Mouse (Mus musculus): ENCODE results near the gene Reln. TPM values are rescaled to one million over a fixed set of nuclear protein-coding genes. Genes with fewer than 3 reads are reported as not detected.

Reln gene
- polyA plus RNA-seq, 1 experiment from 2014 or later = 10.6 TPM

- no peak for DNase-seq (ENCODE audit: low spot score)
- no peak overlapping the region; the same call in 1 of the 2 replicates for H3K9ac ChIP-seq (ENCODE audit: low read depth, low read length)
- H3K4me1 ChIP-seq (replicated peaks; ENCODE audit: control insufficient read depth, insufficient read depth, low read length) = peaks cover 4% of the 10 kb centered on the region; the same call in 1 of the 2 replicates
- H3K4me3 ChIP-seq (ENCODE audit: low read depth, low read length) = peak overlapping the region; percentile 60
- H3K9me3 ChIP-seq (ENCODE audit: control insufficient read depth, low read length) = no peaks in the 10 kb centered on the region
- H3K4me2 ChIP-seq (replicated peaks; ENCODE audit: low read depth, low read length) = peak overlapping the region; percentile 79
- 2% methylated on average over 10 of the region's 10 CpGs for WGBS
- peaks cover 30% of the 10 kb centered on the region for H3K27me3 ChIP-seq (ENCODE audit: control insufficient read depth, insufficient read depth, low read length)
- H3K36me3 ChIP-seq (ENCODE audit: control insufficient read depth, insufficient read depth, low read length) = no peaks in the 10 kb centered on the region
- H3K27ac ChIP-seq (ENCODE audit: low read depth, low read length) = no peak overlapping the region
- ATAC-seq (ENCODE audit: low FRiP score) = 0 out of 2 replicates have a peak, but pooled peaks have one; percentile 1
Observed at GRCm38 (mm10) chr5:22343536-22343842, 1.0 kb downstream of the Reln start.

- no peaks in the 10 kb centered on the region for H3K9me3 ChIP-seq (ENCODE audit: control insufficient read depth, low read length)
- peak; percentile 5 for DNase-seq (ENCODE audit: low spot score)
- no peak for ATAC-seq (ENCODE audit: low FRiP score)
- H3K4me2 ChIP-seq (replicated peaks; ENCODE audit: low read depth, low read length) = no peak overlapping the region
- no peaks in the 10 kb centered on the region for H3K36me3 ChIP-seq (ENCODE audit: control insufficient read depth, insufficient read depth, low read length)
- peaks cover 4% of the 10 kb centered on the region; the same call in 1 of the 2 replicates for H3K4me1 ChIP-seq (replicated peaks; ENCODE audit: control insufficient read depth, insufficient read depth, low read length)
- peaks cover 30% of the 10 kb centered on the region for H3K27me3 ChIP-seq (ENCODE audit: control insufficient read depth, insufficient read depth, low read length)
- no peak overlapping the region for H3K27ac ChIP-seq (ENCODE audit: low read depth, low read length)
- no peak overlapping the region for H3K4me3 ChIP-seq (ENCODE audit: low read depth, low read length)
- H3K9ac ChIP-seq (ENCODE audit: low read depth, low read length) = no peak overlapping the region
- 71% methylated on average over 7 of the region's 7 CpGs for WGBS
Observed at GRCm38 (mm10) chr5:22342461-22342860, 2.0 kb downstream of the Reln start.

- no peaks in the 10 kb centered on the region for H3K9me3 ChIP-seq (ENCODE audit: control insufficient read depth, low read length)
- no peak for DNase-seq (ENCODE audit: low spot score)
- WGBS = 87% methylated on average over 8 of the region's 8 CpGs
- no peak for ATAC-seq (ENCODE audit: low FRiP score)
- H3K4me1 ChIP-seq (replicated peaks; ENCODE audit: control insufficient read depth, insufficient read depth, low read length) = peaks cover 4% of the 10 kb centered on the region; the same call in 1 of the 2 replicates
- H3K4me2 ChIP-seq (replicated peaks; ENCODE audit: low read depth, low read length) = no peak overlapping the region
- H3K27ac ChIP-seq (ENCODE audit: low read depth, low read length) = no peak overlapping the region
- no peak overlapping the region for H3K9ac ChIP-seq (ENCODE audit: low read depth, low read length)
- no peaks in the 10 kb centered on the region for H3K36me3 ChIP-seq (ENCODE audit: control insufficient read depth, insufficient read depth, low read length)
- H3K27me3 ChIP-seq (ENCODE audit: control insufficient read depth, insufficient read depth, low read length) = peaks cover 21% of the 10 kb centered on the region
- no peak overlapping the region for H3K4me3 ChIP-seq (ENCODE audit: low read depth, low read length)
Observed at GRCm38 (mm10) chr5:22340991-22341390, 3.5 kb downstream of the Reln start.

- H3K4me3 ChIP-seq (ENCODE audit: low read depth, low read length) = no peak overlapping the region
- ATAC-seq (ENCODE audit: low FRiP score) = no peak
- H3K36me3 ChIP-seq (ENCODE audit: control insufficient read depth, insufficient read depth, low read length) = no peaks in the 10 kb centered on the region
- H3K9me3 ChIP-seq (ENCODE audit: control insufficient read depth, low read length) = no peaks in the 10 kb centered on the region
- H3K4me2 ChIP-seq (replicated peaks; ENCODE audit: low read depth, low read length) = no peak overlapping the region
- no peaks in the 10 kb centered on the region for H3K4me1 ChIP-seq (replicated peaks; ENCODE audit: control insufficient read depth, insufficient read depth, low read length)
- no peak for DNase-seq (ENCODE audit: low spot score)
- H3K9ac ChIP-seq (ENCODE audit: low read depth, low read length) = no peak overlapping the region
- WGBS = 72% methylated on average over 3 of the region's 3 CpGs
- H3K27me3 ChIP-seq (ENCODE audit: control insufficient read depth, insufficient read depth, low read length) = no peaks in the 10 kb centered on the region
- no peak overlapping the region for H3K27ac ChIP-seq (ENCODE audit: low read depth, low read length)
Observed at GRCm38 (mm10) chr5:22335408-22335807, 9.1 kb downstream of the Reln start.

GRCm38 (mm10) chr5:22330802-22331201, 13.7 kb downstream of the Reln start:
- Histone ChIP-seq H3K9ac (ENCODE audit: low read depth, low read length) (no peak overlapping the region), H3K4me3 (ENCODE audit: low read depth, low read length) (no peak overlapping the region), H3K4me2 (replicated peaks; ENCODE audit: low read depth, low read length) (no peak overlapping the region), H3K36me3 (ENCODE audit: control insufficient read depth, insufficient read depth, low read length) (no peaks in the 10 kb centered on the region), H3K9me3 (ENCODE audit: control insufficient read depth, low read length) (no peaks in the 10 kb centered on the region), H3K27ac (ENCODE audit: low read depth, low read length) (no peak overlapping the region), H3K27me3 (ENCODE audit: control insufficient read depth, insufficient read depth, low read length) (no peaks in the 10 kb centered on the region), H3K4me1 (replicated peaks; ENCODE audit: control insufficient read depth, insufficient read depth, low read length) (no peaks in the 10 kb centered on the region)
- no peak for DNase-seq (ENCODE audit: low spot score)
- no peak for ATAC-seq (ENCODE audit: low FRiP score)
- 90% methylated on average over 5 of the region's 5 CpGs for WGBS

GRCm38 (mm10) chr5:22328431-22329359, 15.8 kb downstream of the Reln start:
- Histone ChIP-seq H3K4me3 (ENCODE audit: low read depth, low read length) (no peak overlapping the region), H3K27me3 (ENCODE audit: control insufficient read depth, insufficient read depth, low read length) (no peaks in the 10 kb centered on the region), H3K4me1 (replicated peaks; ENCODE audit: control insufficient read depth, insufficient read depth, low read length) (no peaks in the 10 kb centered on the region), H3K9me3 (ENCODE audit: control insufficient read depth, low read length) (no peaks in the 10 kb centered on the region), H3K9ac (ENCODE audit: low read depth, low read length) (no peak overlapping the region), H3K27ac (ENCODE audit: low read depth, low read length) (no peak overlapping the region), H3K4me2 (replicated peaks; ENCODE audit: low read depth, low read length) (no peak overlapping the region), H3K36me3 (ENCODE audit: control insufficient read depth, insufficient read depth, low read length) (no peaks in the 10 kb centered on the region)
- DNase-seq (ENCODE audit: low spot score) = no peak
- ATAC-seq (ENCODE audit: low FRiP score) = no peak
- 89% methylated on average over 8 of the region's 8 CpGs for WGBS

GRCm38 (mm10) chr5:22327170-22327569, 17.3 kb downstream of the Reln start:
- no peak for ATAC-seq (ENCODE audit: low FRiP score)
- 77% methylated on average over 3 of the region's 3 CpGs for WGBS
- H3K27ac ChIP-seq (ENCODE audit: low read depth, low read length) = no peak overlapping the region
- DNase-seq (ENCODE audit: low spot score) = peak; percentile 59
- H3K4me1 ChIP-seq (replicated peaks; ENCODE audit: control insufficient read depth, insufficient read depth, low read length) = no peaks in the 10 kb centered on the region
- no peak overlapping the region for H3K4me2 ChIP-seq (replicated peaks; ENCODE audit: low read depth, low read length)
- no peaks in the 10 kb centered on the region for H3K27me3 ChIP-seq (ENCODE audit: control insufficient read depth, insufficient read depth, low read length)
- no peak overlapping the region for H3K9ac ChIP-seq (ENCODE audit: low read depth, low read length)
- H3K9me3 ChIP-seq (ENCODE audit: control insufficient read depth, low read length) = no peaks in the 10 kb centered on the region
- H3K4me3 ChIP-seq (ENCODE audit: low read depth, low read length) = no peak overlapping the region
- H3K36me3 ChIP-seq (ENCODE audit: control insufficient read depth, insufficient read depth, low read length) = no peaks in the 10 kb centered on the region

GRCm38 (mm10) chr5:22323801-22324200, 20.7 kb downstream of the Reln start:
- DNase-seq (ENCODE audit: low spot score) = no peak
- ATAC-seq (ENCODE audit: low FRiP score) = no peak
- WGBS = 86% methylated on average over 1 of the region's 1 CpGs
- Histone ChIP-seq H3K27me3 (ENCODE audit: control insufficient read depth, insufficient read depth, low read length) (no peaks in the 10 kb centered on the region), H3K4me2 (replicated peaks; ENCODE audit: low read depth, low read length) (no peak overlapping the region), H3K27ac (ENCODE audit: low read depth, low read length) (no peak overlapping the region), H3K9ac (ENCODE audit: low read depth, low read length) (no peak overlapping the region), H3K9me3 (ENCODE audit: control insufficient read depth, low read length) (no peaks in the 10 kb centered on the region), H3K4me3 (ENCODE audit: low read depth, low read length) (no peak overlapping the region), H3K36me3 (ENCODE audit: control insufficient read depth, insufficient read depth, low read length) (no peaks in the 10 kb centered on the region), H3K4me1 (replicated peaks; ENCODE audit: control insufficient read depth, insufficient read depth, low read length) (no peaks in the 10 kb centered on the region)

GRCm38 (mm10) chr5:22317807-22318206, 26.7 kb downstream of the Reln start:
- H3K27me3 ChIP-seq (ENCODE audit: control insufficient read depth, insufficient read depth, low read length) = no peaks in the 10 kb centered on the region

More at GRCm38 (mm10) chr5:22317807-22318206, 26.7 kb downstream of the Reln start:
- Histone ChIP-seq H3K4me1 (replicated peaks; ENCODE audit: control insufficient read depth, insufficient read depth, low read length) (no peaks in the 10 kb centered on the region), H3K4me2 (replicated peaks; ENCODE audit: low read depth, low read length) (no peak overlapping the region), H3K4me3 (ENCODE audit: low read depth, low read length) (no peak overlapping the region), H3K9me3 (ENCODE audit: control insufficient read depth, low read length) (no peaks in the 10 kb centered on the region), H3K36me3 (ENCODE audit: control insufficient read depth, insufficient read depth, low read length) (no peaks in the 10 kb centered on the region), H3K9ac (ENCODE audit: low read depth, low read length) (no peak overlapping the region), H3K27ac (ENCODE audit: low read depth, low read length) (no peak overlapping the region)
- WGBS = 94% methylated on average over 1 of the region's 1 CpGs
- ATAC-seq (ENCODE audit: low FRiP score) (no peak), DNase-seq (ENCODE audit: low spot score) (no peak)

Measured in hindbrain, embryonic 11.5 days (tissue).